Mouse (Mus musculus): ENCODE results near the gene Ttc38. TPM values are rescaled to one million over a fixed set of nuclear protein-coding genes. Genes with fewer than 3 reads are reported as not detected.

The Ttc38 gene
- 1 to 10 TPM; 4.2 to 6.8 TPM for total RNA-seq (2021)
- long read RNA-seq, experiment 1, transcript Ttc38-203 (14 exons, 3,749 nt) = major isoform, 6 of 6 reads
- long read RNA-seq, experiment 1, partial matches to known transcripts = 0 of 6 reads
- long read RNA-seq, experiment 1, other reads (novel, unspliced or antisense) = 0 of 6 reads
- long read RNA-seq, experiment 2, partial matches to known transcripts = 0 of 2 reads
- long read RNA-seq, experiment 2, other reads (novel, unspliced or antisense) = 0 of 2 reads

GRCm38 (mm10) chr15:85831954-85832590 is at the start of gene Ttc38:
Gene Ttc38, plus strand, starts transcription at chr15:85832306.
- DNase-seq = peak; percentile 74

DNA sequence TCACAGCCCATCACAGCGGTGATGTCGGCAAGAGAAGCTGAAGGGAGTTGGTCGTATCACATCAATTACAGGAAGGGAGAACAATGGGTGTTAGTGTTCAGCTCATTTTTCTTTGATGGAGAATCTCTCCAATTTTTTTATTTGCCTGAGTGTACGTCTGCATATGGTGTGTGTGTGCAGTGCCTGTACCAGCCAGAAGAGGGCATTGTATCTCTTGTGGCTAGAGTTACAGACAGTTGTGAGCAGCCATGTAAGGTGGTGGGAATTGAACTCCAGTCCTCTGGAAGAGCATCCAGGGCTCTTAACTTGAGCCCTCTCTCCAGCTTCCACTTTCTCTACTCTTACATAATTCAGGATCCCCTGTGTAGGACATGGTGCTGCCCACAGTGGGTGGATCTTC is 49.0 kb upstream of the Ttc38 start:
- DNase-seq = no peak

GRCm38 (mm10) chr15:85784341-85784740 is 47.8 kb upstream of the Ttc38 start:
- no peak for DNase-seq

- no peak for DNase-seq
Measured at GRCm38 (mm10) chr15:85786711-85787110, 45.4 kb upstream of the Ttc38 start.

DNA sequence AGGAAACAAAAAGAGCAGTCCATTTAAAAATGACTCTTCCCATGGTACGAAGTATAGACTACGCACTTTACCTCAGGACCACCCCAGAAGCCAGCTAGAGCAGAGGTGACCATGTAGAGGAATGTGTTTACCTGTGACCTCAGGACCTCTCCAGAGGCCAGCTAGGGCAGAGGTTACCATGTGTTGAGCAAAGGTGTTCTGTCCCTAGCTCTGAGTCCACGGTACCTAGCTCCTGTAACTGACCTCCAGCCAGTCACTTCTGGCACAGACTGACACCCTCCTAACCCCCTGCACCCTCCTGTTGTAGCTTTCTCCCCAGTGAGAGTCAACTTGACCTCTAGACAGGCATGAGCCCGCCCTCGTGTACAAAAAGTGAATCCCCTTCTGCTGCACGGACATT is 44.6 kb upstream of the Ttc38 start:
- DNase-seq = no peak

GRCm38 (mm10) chr15:85788051-85788450 is 44.1 kb upstream of the Ttc38 start:
- DNase-seq = no peak

- DNase-seq = no peak
Measured at GRCm38 (mm10) chr15:85788633-85789032, 43.5 kb upstream of the Ttc38 start.

DNA sequence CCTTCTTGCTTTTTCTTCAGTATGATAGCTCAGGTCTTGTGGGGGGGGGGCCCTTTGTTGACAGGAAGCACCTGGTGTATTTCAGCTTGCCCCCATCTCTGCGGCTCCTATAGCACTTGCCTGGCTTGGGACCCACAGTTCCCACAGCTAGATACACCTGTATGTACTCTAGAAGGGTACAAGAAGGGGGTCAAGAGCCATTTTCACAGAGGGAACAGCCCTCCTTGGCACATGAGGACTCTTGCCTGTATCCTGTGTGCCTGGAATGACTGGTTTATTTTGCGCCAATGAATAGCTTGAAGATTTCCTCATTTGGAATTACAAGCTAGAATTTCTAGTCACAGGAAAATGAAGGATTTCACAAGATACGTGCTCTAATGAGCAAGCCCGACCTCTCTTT is 40.7 kb upstream of the Ttc38 start:
- no peak for DNase-seq

GRCm38 (mm10) chr15:85792819-85793218 is 39.3 kb upstream of the Ttc38 start:
- peak; percentile 59 for DNase-seq

DNA sequence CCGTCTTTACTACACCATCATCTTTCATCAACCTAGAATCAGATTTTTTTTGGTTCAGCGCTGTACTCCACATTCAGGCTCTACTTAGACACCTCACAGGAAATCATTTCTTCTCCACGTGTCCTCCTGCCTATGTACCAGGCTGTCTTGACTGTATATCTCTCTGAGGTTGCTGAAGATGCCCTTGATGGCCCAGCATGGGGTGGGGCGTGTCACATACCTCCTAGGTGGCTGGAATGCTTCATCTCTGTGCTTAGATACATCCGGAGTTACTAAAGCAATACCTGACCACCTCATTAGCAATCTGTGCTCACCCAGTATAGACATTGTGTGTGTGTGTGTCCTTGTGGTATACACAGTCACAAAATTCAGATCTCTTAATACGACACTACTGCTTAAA is 36.6 kb upstream of the Ttc38 start:
- DNase-seq = no peak

DNA sequence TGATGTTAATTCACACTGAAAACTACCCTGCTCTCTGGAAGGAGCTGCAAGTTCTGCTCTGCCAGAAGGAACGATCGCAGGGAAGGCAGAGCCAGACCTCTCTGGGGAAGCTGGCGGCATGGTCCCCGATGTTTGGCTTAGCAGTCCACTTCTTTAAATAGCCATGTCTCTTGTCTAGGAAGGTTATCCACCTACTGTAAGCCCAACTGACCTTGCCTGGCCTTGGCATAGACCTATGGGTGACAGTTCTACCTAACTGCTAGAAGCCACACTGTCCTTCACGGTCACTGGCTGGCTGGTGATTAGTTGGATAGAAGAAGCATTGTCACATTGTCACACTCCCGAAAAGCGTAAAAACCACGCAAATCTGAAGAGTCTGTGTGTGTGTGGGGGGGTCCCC is 33.4 kb upstream of the Ttc38 start:
- no peak for DNase-seq

DNA sequence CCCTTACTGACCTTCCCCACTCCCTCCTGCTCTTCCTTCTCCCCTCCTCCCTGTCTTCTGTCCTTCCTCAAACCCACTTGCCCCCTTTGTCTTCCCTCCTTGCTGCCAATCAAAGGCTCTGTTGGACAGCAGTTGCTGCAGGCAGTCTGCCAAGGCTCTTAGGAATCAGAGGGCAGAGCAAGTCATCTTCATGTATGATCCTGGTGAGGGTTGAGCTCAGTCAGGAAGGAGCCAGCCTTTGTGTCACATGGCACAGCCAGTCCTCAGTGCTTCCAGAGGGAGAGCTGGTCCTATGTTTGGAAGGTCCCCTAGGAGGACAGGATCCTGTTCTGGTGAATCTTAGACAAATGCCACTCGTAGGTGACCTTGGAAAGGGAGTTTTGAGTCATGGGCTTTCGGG is 29.2 kb upstream of the Ttc38 start:
- DNase-seq = no peak

DNA sequence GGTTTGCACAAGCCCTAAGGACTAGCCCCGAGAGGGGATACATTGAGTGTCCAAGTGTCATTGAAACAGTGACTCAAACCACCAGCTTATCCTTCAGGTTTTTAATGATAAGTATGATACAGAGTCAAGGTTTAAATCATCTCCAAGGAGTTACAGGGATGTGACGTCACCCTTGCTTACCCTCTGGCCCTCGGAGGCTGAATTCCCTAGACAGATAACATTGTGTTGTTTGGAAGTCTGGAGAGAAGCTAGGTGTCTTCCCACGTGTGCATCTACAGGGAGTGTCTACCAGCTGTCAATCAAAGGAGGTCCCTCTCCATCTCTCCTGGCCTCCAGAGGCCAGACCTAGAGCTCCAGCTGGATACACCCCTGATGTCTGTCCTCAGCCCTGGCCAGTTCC is 25.2 kb upstream of the Ttc38 start:
- DNase-seq = no peak

- no peak for DNase-seq
Measured at GRCm38 (mm10) chr15:85807404-85807803, 24.7 kb upstream of the Ttc38 start.

DNA sequence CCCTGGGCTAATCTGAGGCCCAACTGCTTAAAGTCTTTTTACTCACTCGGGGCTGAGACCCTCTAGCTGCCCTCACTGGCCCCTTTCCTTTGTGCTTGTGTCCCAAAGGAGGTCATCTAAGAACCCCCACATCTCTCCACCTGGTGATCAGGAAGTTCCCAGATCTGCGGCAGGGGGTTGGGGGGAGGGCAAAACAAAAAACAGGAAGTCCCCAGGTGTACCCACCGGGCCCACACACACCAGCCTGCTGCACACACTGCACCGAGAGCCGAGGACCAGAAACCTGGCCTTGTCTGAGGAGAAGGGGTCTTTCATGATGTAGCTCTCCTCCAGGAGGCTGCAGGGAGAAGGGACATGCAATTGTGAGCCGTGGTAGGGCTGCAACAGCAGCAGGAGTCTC is 24.1 kb upstream of the Ttc38 start:
- no peak for DNase-seq

DNA sequence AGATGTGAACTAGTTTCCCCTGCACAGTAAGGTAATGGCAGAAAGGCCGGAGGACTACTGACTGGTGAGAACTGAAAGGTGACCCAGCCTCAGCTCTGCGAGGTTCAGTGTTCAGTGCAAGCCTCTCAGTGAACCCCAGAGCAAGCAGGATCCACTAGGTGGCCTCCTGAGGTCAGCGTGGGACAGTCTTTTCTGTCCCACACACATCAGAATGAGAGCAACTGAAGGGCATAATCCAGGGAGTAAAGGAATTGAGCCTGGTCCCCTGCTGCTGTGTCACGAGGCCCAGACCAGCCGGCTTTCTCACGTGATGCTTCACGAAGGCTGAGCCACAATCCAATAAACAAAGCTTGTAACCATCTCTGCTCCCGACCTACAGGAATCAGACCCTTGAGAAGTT is 23.7 kb upstream of the Ttc38 start:
- DNase-seq = no peak

- no peak for DNase-seq
Measured at GRCm38 (mm10) chr15:85809091-85809490, 23.0 kb upstream of the Ttc38 start.

DNA sequence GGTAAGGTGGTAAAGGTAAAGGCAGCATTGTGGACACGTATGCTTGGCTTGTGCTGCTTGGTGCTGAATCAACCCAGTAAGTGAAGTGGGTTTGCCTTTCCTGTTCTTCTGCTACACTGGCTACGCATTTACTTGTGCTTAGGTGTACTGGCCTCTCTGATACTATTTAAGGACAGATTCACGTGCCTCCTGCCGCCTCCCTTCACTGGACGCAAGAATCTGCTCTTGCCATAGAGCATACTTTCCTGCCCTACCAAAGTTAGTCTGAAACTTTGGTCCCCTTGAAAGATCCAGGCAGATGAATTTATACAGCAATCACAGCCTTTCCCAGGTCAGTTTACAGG is 21.7 kb upstream of the Ttc38 start:
- no peak for DNase-seq

DNA sequence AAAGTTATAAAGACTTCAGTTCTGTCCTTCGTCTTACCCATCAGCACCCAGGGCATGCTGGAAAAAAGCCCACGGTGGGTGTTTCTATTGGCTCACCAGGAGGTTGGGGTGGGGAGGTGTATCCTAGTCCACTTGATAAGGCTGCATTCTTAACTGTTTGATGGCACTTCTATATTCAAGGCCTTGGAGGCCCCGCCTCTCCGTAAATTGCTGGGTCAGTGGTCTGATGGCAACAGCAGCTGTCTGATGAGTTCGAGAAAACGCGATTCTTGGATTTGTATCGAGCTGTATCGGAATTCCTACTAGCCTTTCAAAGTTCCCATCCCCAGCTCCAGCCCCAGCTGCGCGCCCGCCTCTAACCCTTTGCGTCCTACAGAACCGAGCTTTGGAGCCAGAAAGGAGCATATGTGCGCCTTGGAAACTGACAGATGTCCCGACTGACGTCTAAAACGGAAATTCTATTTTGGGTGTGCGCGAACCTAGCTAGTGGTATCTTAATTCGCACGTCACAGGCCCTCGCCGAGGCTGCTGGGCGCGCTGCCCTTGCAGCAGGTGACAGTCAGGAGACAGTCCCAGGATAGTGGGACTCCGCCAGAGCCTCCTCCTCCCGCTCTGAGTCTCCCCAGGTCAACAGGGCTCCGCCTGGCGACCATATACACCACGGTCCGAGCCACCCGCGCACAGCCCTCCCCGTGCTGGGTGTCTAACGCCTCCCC is 21.1 kb upstream of the Ttc38 start:
- DNase-seq = peak; percentile 72

- DNase-seq = peak; percentile 99
Measured at GRCm38 (mm10) chr15:85811535-85812277, 20.4 kb upstream of the Ttc38 start, which contains the start of gene Cdpf1. Gene Cdpf1, minus strand, starts transcription at chr15:85811697.

DNA sequence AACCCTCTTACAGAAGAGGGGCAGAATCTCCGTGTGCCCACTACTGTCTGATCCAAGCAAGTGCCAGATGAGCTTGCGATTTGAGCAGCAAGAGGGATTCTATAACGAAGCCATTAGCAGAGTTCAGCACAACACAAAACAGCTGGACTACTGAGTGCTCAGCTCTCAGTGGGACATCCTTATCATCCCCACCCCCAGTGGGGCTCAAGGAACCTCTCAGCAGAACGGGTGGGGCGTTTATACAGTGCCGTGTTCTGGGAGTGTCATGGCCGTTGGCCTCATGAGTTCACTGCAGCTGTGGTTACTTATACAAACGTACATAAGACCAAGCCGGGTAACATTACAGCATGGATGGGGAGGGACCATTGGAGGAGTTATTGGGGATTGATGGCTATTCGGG is 18.7 kb upstream of the Ttc38 start:
- no peak for DNase-seq

DNA sequence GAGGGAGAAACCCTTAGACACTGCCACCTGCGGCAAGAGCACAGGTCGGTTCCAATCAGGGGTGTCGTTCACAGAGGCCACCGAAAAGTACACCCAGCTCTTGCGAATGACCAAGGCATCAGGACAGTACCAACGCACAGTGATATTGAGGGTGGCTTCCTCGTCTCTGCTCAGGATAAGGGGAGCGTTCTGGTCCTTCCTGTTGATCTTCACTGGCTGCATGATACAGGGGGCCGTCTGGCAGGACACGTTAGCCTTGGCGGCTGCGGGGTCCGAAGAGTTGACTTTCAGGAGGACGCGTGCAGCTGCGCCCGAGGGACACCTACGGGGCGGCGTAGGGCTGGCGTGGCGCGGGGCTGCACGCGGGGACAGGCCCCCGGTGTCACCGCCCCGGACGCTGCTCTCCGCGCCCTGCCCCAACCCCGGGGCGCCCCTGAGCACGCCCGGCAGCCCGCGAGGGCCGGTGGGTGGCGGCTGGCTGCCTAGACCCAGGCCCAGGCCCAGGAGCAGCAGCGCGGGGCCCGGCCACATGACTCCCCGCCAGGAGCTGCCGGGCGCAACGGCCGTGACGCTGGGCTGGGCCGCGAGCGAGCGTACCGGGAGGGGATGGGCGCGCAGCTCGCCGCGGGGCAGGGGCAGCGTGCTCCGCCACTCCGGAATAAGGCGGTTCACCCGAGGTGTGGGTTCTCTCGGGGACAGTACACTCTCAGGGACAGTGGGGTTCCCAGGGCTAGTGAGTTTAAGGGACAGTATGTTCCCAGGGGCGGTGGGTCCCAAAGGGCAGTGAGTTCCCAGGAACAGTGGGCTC is 10.7 kb upstream of the Ttc38 start, which contains the start of gene Pkdrej:
TSS of gene Pkdrej (minus strand) at position 532 of the 808 bp plus-strand sequence.
- DNase-seq = peak; percentile 60
